Mouse (Mus musculus) cerebellum, adult (tissue): Measurements from ENCODE around the gene Cptp.

Experiments
- ATAC-seq: cut with Nextera tagmentation; 2 replicates; pipeline ENCODE4 v1.9.2; 2017; ENCODE audit warnings: mild to moderate bottlenecking, moderate library complexity, mixed read lengths; ENCODE audit not compliant: insufficient number of reproducible peaks, low FRiP score, low TSS enrichment

Gene Cptp

GRCm38 (mm10) chr4:155869317-155870033 is at the start of gene Cptp, which contains the start of gene Ints11:
Cptp (minus strand) TSS chr4:155869440.
Ints11 (plus strand) TSS chr4:155869546.
- peak; percentile 93 for ATAC-seq

GRCm38 (mm10) chr4:155908751-155909150 is 39.5 kb upstream of the Cptp start:
- no peak for ATAC-seq

GRCm38 (mm10) chr4:155908281-155908680 is 39.0 kb upstream of the Cptp start:
- no peak for ATAC-seq

GRCm38 (mm10) chr4:155907003-155907402 is 37.8 kb upstream of the Cptp start:
- ATAC-seq: no peak

- ATAC-seq: no peak
These were observed 36.9 kb upstream of the Cptp start for GRCm38 (mm10) chr4:155906125-155906524.

GRCm38 (mm10) chr4:155905634-155906033 is 36.4 kb upstream of the Cptp start:
- ATAC-seq: no peak

- ATAC-seq: no peak
These were observed 35.3 kb upstream of the Cptp start for GRCm38 (mm10) chr4:155904318-155905102.

- no peak for ATAC-seq
These were observed 34.0 kb upstream of the Cptp start for GRCm38 (mm10) chr4:155903246-155903645.

- no peak for ATAC-seq
These were observed 32.0 kb upstream of the Cptp start for GRCm38 (mm10) chr4:155901205-155901604.

GRCm38 (mm10) chr4:155899355-155899754 is 30.1 kb upstream of the Cptp start:
- ATAC-seq: no peak

GRCm38 (mm10) chr4:155898318-155898717 is 29.1 kb upstream of the Cptp start:
- ATAC-seq: no peak

- no peak for ATAC-seq
These were observed 27.2 kb upstream of the Cptp start for GRCm38 (mm10) chr4:155896461-155896860.

- ATAC-seq: no peak
These were observed 26.6 kb upstream of the Cptp start for GRCm38 (mm10) chr4:155895826-155896225.

- no peak for ATAC-seq
These were observed 26.0 kb upstream of the Cptp start for GRCm38 (mm10) chr4:155895216-155895615.

- ATAC-seq: no peak
These were observed 25.2 kb upstream of the Cptp start for GRCm38 (mm10) chr4:155894311-155894881.

- no peak for ATAC-seq
These were observed 24.0 kb upstream of the Cptp start for GRCm38 (mm10) chr4:155893212-155893690.

- 0 out of 2 replicates have a peak, but pooled peaks have one; percentile 13 for ATAC-seq
These were observed 23.4 kb upstream of the Cptp start for GRCm38 (mm10) chr4:155892438-155893211.

GRCm38 (mm10) chr4:155892017-155892416 is 22.8 kb upstream of the Cptp start:
- ATAC-seq: peak; percentile 57; the same call in 1 of the 2 replicates

GRCm38 (mm10) chr4:155891551-155892001 is 22.3 kb upstream of the Cptp start, which contains the start of the genes Pusl1 and Acap3:
Pusl1 (minus strand) TSS chr4:155891781.
Acap3 (plus strand) TSS chr4:155891822.
- peak; percentile 57; the same call in 1 of the 2 replicates for ATAC-seq

GRCm38 (mm10) chr4:155891011-155891471 is 21.8 kb upstream of the Cptp start:
- no peak for ATAC-seq
